8 mouse cellular contexts compared by ENCODE assay signal in the genomic region with DNA sequence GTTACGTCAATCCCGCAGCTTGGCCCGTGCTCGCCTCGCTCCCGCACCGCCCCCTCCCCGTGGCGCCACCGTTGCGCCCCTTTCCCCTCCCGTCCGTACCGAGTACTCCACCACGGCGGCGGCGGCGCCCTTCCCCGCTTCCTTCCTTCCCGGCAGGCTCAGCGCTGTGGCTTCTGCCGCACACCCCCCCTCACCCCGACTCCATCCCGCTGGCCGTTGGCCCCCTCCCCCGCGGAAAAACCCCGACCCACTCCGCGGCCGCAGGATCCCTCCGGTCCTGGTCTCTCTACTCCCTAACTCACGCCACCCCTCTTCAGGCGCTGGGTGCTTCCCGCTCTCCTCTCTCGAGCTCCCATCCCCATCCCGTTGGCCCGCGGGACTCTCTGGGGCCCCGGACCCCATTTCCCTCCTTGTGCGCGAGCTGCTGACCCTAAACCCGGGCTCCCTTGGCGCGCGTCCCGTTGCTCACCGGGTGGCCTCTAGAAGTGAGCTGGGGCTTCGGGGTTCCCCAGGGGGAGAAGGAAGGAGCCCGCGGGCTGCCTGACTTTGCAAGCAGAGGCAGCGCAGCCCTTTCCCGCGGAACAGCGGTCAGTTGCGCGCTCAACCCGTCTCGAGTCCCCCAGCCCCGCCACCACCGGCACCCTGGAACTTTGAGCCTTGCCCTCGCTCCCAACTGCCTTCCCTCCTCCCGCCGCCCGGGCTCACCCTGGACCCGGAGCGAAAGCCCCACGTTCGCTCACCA. TPM values are rescaled to one million over a fixed set of nuclear protein-coding genes. Genes with fewer than 3 reads are reported as not detected.
DNase-seq lines count a peak whose midpoint lies in the region; ATAC-seq lines count a peak whose summit lies in the region.

No protein-coding gene starts in this region.

- peak overlapping the region; percentile 52 for H3K9ac ChIP-seq in neural tube, embryonic 15.5 days (replicated peaks)

- peak; percentile 20 to 46 for DNase-seq in cerebellum, postnatal 4 days (ENCODE audit: low spot score in 2 of 2)
- DNase-seq in gastrocnemius, postnatal 36 days = peak; percentile 6 to 11
- DNase-seq in kidney, adult 18-20 months = peak; percentile 13
- DNase-seq in liver = peak; percentile 5
- DNase-seq in thymus, postnatal 14 days = no peak

- ATAC-seq in megakaryocyte, adult 5-6 weeks (ENCODE audit: poor library complexity, severe bottlenecking) = no peak
- peak; percentile 89 for ATAC-seq in neural tube, embryonic 15.5 days (ENCODE audit: low FRiP score)

- H3K36me3 ChIP-seq in megakaryocyte, embryonic 14.5 days (replicated peaks; ENCODE audit: low read length) = no peaks in the 10 kb centered on the region
- no peaks in the 10 kb centered on the region for H3K36me3 ChIP-seq in neural tube, embryonic 15.5 days

- H3K9me3 ChIP-seq in megakaryocyte, embryonic 14.5 days = peaks cover 22% of the 10 kb centered on the region
- no peaks in the 10 kb centered on the region for H3K9me3 ChIP-seq in neural tube, embryonic 15.5 days (replicated peaks)

- 27% methylated on average over 62 of the region's 70 CpGs for WGBS in neural tube, embryonic 15.5 days

- H3K4me2 ChIP-seq in neural tube, embryonic 15.5 days = peak overlapping the region; percentile 80

- H3K4me1 ChIP-seq in megakaryocyte, embryonic 14.5 days = peaks cover 4% of the 10 kb centered on the region; the same call in 1 of the 2 replicates
- H3K4me1 ChIP-seq in neural tube, embryonic 15.5 days = no peaks in the 10 kb centered on the region; the same call in 1 of the 2 replicates

- intact Hi-C loops in gastrocnemius, postnatal 36 days (cut with DNase I) = no loop called here

- H3K27ac ChIP-seq in neural tube, embryonic 15.5 days (replicated peaks) = peak overlapping the region; percentile 71

- peaks cover 54% of the 10 kb centered on the region for H3K27me3 ChIP-seq in megakaryocyte, embryonic 14.5 days (replicated peaks)
- peaks cover 7% of the 10 kb centered on the region; the same call in 1 of the 2 replicates for H3K27me3 ChIP-seq in neural tube, embryonic 15.5 days (replicated peaks)

- H3K4me3 ChIP-seq in megakaryocyte, embryonic 14.5 days (replicated peaks) = peak overlapping the region; percentile 70
- peak overlapping the region; percentile 53 for H3K4me3 ChIP-seq in neural tube, embryonic 15.5 days (replicated peaks)

RNA-seq across cellular contexts. Expression of a gene that starts 1.1 kb away (rescaled TPM):
- not detected in 2 replicates for polyA plus RNA-seq in megakaryocyte, embryonic 14.5 days (2012; ENCODE audit: insufficient read depth, low replicate concordance)
- not detected in 2 replicates for total RNA-seq in megakaryocyte, adult 5-6 weeks (2015)
- 0.16 TPM in 1 of 2 replicates, not detected in the other for total RNA-seq in megakaryocyte, adult 5-6 weeks (2017)
- 1 to 10 TPM; 3.0 to 3.7 TPM for total RNA-seq in gastrocnemius, postnatal 36 days (2021)
- 33.8 and 38.4 TPM in 2 replicates for polyA plus RNA-seq in neural tube, embryonic 15.5 days (2015; fragmentation: Nextera tagmentation; extraction: Ambion mirVana)
